Mouse (Mus musculus): ENCODE results near the gene Timm29. TPM values are rescaled to one million over a fixed set of nuclear protein-coding genes. Genes with fewer than 3 reads are reported as not detected.
"Not testable (repeated sequence)": the region's sequence is repeated elsewhere in the genome, so short reads cannot be mapped to it uniquely, and the experiment has no call there.

Gene Timm29
- total RNA-seq, 1 experiment from 2014 or later = 48.2 TPM

GRCm38 (mm10) chr9:21576286-21576685 is 16.2 kb upstream of the Timm29 start:
- no peak for DNase-seq

- no peak for DNase-seq
These were observed 14.3 kb upstream of the Timm29 start for GRCm38 (mm10) chr9:21578226-21578625.

- no peak for DNase-seq
These were observed 7.1 kb upstream of the Timm29 start for GRCm38 (mm10) chr9:21585401-21585800.

- no peak for DNase-seq
These were observed 4.7 kb upstream of the Timm29 start for GRCm38 (mm10) chr9:21587678-21588349.

- no peak for DNase-seq
These were observed 4.2 kb upstream of the Timm29 start for GRCm38 (mm10) chr9:21588350-21588749.

GRCm38 (mm10) chr9:21589538-21589937 is 3.0 kb upstream of the Timm29 start:
- no peak for DNase-seq

GRCm38 (mm10) chr9:21591127-21591830 is 1.2 kb upstream of the Timm29 start:
- no peak for DNase-seq

- no peak for DNase-seq
These were observed 455 bp upstream of the Timm29 start for GRCm38 (mm10) chr9:21591831-21592702.

- peak; percentile 87 for DNase-seq
These were observed 700 bp downstream of the Timm29 start for GRCm38 (mm10) chr9:21593122-21593721.

- not testable (repeated sequence) for DNase-seq
These were observed 1.8 kb downstream of the Timm29 start for GRCm38 (mm10) chr9:21594350-21594749.

GRCm38 (mm10) chr9:21594838-21595237 is 2.3 kb downstream of the Timm29 start:
- no peak for DNase-seq

- peak; percentile 40 for DNase-seq
These were observed 5.7 kb downstream of the Timm29 start for GRCm38 (mm10) chr9:21598198-21598597.

- no peak for DNase-seq
These were observed 7.7 kb downstream of the Timm29 start for GRCm38 (mm10) chr9:21600186-21600585.

- DNase-seq = no peak
These were observed 8.6 kb downstream of the Timm29 start for GRCm38 (mm10) chr9:21601073-21601472.

GRCm38 (mm10) chr9:21601722-21602399 is 9.3 kb downstream of the Timm29 start:
- DNase-seq = peak; percentile 82

- no peak for DNase-seq
These were observed 11.6 kb downstream of the Timm29 start for GRCm38 (mm10) chr9:21604119-21604518.

- DNase-seq = no peak
These were observed 13.3 kb downstream of the Timm29 start for GRCm38 (mm10) chr9:21605865-21606264.

- DNase-seq = no peak
These were observed 14.1 kb downstream of the Timm29 start for GRCm38 (mm10) chr9:21606648-21607047.

GRCm38 (mm10) chr9:21609861-21610260 is 17.3 kb downstream of the Timm29 start:
- peak; percentile 71 for DNase-seq

GRCm38 (mm10) chr9:21614864-21615616 is 22.5 kb downstream of the Timm29 start:
- DNase-seq = no peak

GRCm38 (mm10) chr9:21615617-21616231 is 23.2 kb downstream of the Timm29 start, which contains the start of gene Smarca4:
Smarca4 (plus strand) TSS chr9:21616169.
- DNase-seq = peak; percentile 100

Data from adrenal gland, postnatal 14 days (tissue).